Mouse (Mus musculus): Measurements from ENCODE around the gene Foxl2. TPM values are rescaled to one million over a fixed set of nuclear protein-coding genes. Genes with fewer than 3 reads are reported as not detected.

Foxl2 gene
- polyA plus RNA-seq, 1 experiment from 2014 or later, result not detected

GRCm38 (mm10) chr9:98954391-98955102 lies 541 bp upstream of the Foxl2 start:
- H3K4me2 ChIP-seq (replicated peaks), result peak overlapping the region; percentile 91
- H3K27ac ChIP-seq, result no peak overlapping the region
- no peaks in the 10 kb centered on the region for H3K36me3 ChIP-seq
- peaks cover 97% of the 10 kb centered on the region for H3K27me3 ChIP-seq
- H3K9me3 ChIP-seq, result no peaks in the 10 kb centered on the region
- WGBS, result 1% methylated on average over 33 of the region's 33 CpGs
- H3K9ac ChIP-seq, result peak overlapping the region; percentile 66
- H3K4me3 ChIP-seq, result peak overlapping the region; percentile 49
- ATAC-seq (ENCODE audit: low FRiP score, low read depth), result no peak
- H3K4me1 ChIP-seq, result peaks cover 40% of the 10 kb centered on the region

- Histone ChIP-seq H3K36me3 (no peaks in the 10 kb centered on the region), H3K4me2 (replicated peaks) (peak overlapping the region; percentile 91), H3K4me3 (peak overlapping the region; percentile 49), H3K27me3 (peaks cover 98% of the 10 kb centered on the region), H3K27ac (no peak overlapping the region), H3K9me3 (no peaks in the 10 kb centered on the region), H3K9ac (peak overlapping the region; percentile 66), H3K4me1 (peaks cover 40% of the 10 kb centered on the region)
- WGBS, result under 1% methylated on average over 56 of the region's 60 CpGs
- no peak for ATAC-seq (ENCODE audit: low FRiP score, low read depth)
Observed at GRCm38 (mm10) chr9:98955716-98956224, 682 bp downstream of the Foxl2 start.

- Histone ChIP-seq H3K9me3 (no peaks in the 10 kb centered on the region), H3K4me2 (replicated peaks) (peak overlapping the region; percentile 91), H3K36me3 (no peaks in the 10 kb centered on the region), H3K4me3 (peak overlapping the region; percentile 49), H3K4me1 (peaks cover 40% of the 10 kb centered on the region), H3K27me3 (peaks cover 98% of the 10 kb centered on the region), H3K27ac (no peak overlapping the region), H3K9ac (peak overlapping the region; percentile 66; the same call in 1 of the 2 replicates)
- peak; percentile 25 for ATAC-seq (ENCODE audit: low FRiP score, low read depth)
- WGBS, result under 1% methylated on average over 73 of the region's 80 CpGs
Observed at GRCm38 (mm10) chr9:98956591-98957381, 1.7 kb downstream of the Foxl2 start.

- Histone ChIP-seq H3K4me2 (replicated peaks) (no peak overlapping the region), H3K36me3 (no peaks in the 10 kb centered on the region), H3K9ac (no peak overlapping the region), H3K27me3 (peaks cover 98% of the 10 kb centered on the region), H3K4me3 (no peak overlapping the region), H3K4me1 (peaks cover 30% of the 10 kb centered on the region), H3K9me3 (no peaks in the 10 kb centered on the region), H3K27ac (no peak overlapping the region)
- under 1% methylated on average over 23 of the region's 23 CpGs for WGBS
- ATAC-seq (ENCODE audit: low FRiP score, low read depth), result no peak
Observed at GRCm38 (mm10) chr9:98957751-98958351, 2.8 kb downstream of the Foxl2 start.

GRCm38 (mm10) chr9:98958628-98959027 lies 3.5 kb downstream of the Foxl2 start:
- Histone ChIP-seq H3K9me3 (no peaks in the 10 kb centered on the region), H3K4me3 (no peak overlapping the region), H3K27me3 (peaks cover 98% of the 10 kb centered on the region), H3K36me3 (no peaks in the 10 kb centered on the region), H3K9ac (no peak overlapping the region), H3K27ac (no peak overlapping the region), H3K4me2 (replicated peaks) (no peak overlapping the region), H3K4me1 (peaks cover 30% of the 10 kb centered on the region)
- WGBS, result 4% methylated on average over 6 of the region's 6 CpGs
- no peak for ATAC-seq (ENCODE audit: low FRiP score, low read depth)

- Histone ChIP-seq H3K27ac (no peak overlapping the region), H3K9me3 (no peaks in the 10 kb centered on the region), H3K27me3 (peaks cover 98% of the 10 kb centered on the region), H3K4me1 (peaks cover 24% of the 10 kb centered on the region), H3K4me3 (no peak overlapping the region), H3K9ac (no peak overlapping the region), H3K36me3 (no peaks in the 10 kb centered on the region), H3K4me2 (replicated peaks) (no peak overlapping the region)
- no peak for ATAC-seq (ENCODE audit: low FRiP score, low read depth)
- WGBS, result 31% methylated on average over 3 of the region's 3 CpGs
Observed at GRCm38 (mm10) chr9:98959851-98960250, 4.8 kb downstream of the Foxl2 start.

GRCm38 (mm10) chr9:98960348-98960747 lies 5.3 kb downstream of the Foxl2 start:
- H3K36me3 ChIP-seq, result no peaks in the 10 kb centered on the region
- no peak overlapping the region for H3K27ac ChIP-seq
- no peak overlapping the region for H3K4me2 ChIP-seq (replicated peaks)
- no peaks in the 10 kb centered on the region for H3K9me3 ChIP-seq
- no peak overlapping the region for H3K4me3 ChIP-seq
- H3K9ac ChIP-seq, result no peak overlapping the region
- peaks cover 23% of the 10 kb centered on the region for H3K4me1 ChIP-seq
- ATAC-seq (ENCODE audit: low FRiP score, low read depth), result no peak
- H3K27me3 ChIP-seq, result peaks cover 98% of the 10 kb centered on the region
- WGBS, result 25% methylated on average over 5 of the region's 5 CpGs

- no peak for ATAC-seq (ENCODE audit: low FRiP score, low read depth)
- no peak overlapping the region for H3K4me2 ChIP-seq (replicated peaks)
- H3K4me3 ChIP-seq, result no peak overlapping the region
- H3K27ac ChIP-seq, result no peak overlapping the region
- no peak overlapping the region for H3K9ac ChIP-seq
- peaks cover 8% of the 10 kb centered on the region for H3K4me1 ChIP-seq
- H3K36me3 ChIP-seq, result no peaks in the 10 kb centered on the region
- H3K9me3 ChIP-seq, result no peaks in the 10 kb centered on the region
- H3K27me3 ChIP-seq, result peaks cover 97% of the 10 kb centered on the region
- WGBS, result 4% methylated on average over 22 of the region's 22 CpGs
Observed at GRCm38 (mm10) chr9:98961591-98962477, 6.7 kb downstream of the Foxl2 start.

- Histone ChIP-seq H3K36me3 (no peaks in the 10 kb centered on the region), H3K27me3 (peaks cover 97% of the 10 kb centered on the region), H3K4me2 (replicated peaks) (no peak overlapping the region), H3K9ac (no peak overlapping the region), H3K4me3 (no peak overlapping the region), H3K9me3 (no peaks in the 10 kb centered on the region), H3K27ac (no peak overlapping the region), H3K4me1 (peaks cover 3% of the 10 kb centered on the region; the same call in 1 of the 2 replicates)
- under 1% methylated on average over 20 of the region's 20 CpGs for WGBS
- ATAC-seq (ENCODE audit: low FRiP score, low read depth), result no peak
Observed at GRCm38 (mm10) chr9:98962478-98963142, 7.5 kb downstream of the Foxl2 start.

GRCm38 (mm10) chr9:98963661-98964060 lies 8.6 kb downstream of the Foxl2 start:
- WGBS, result 4% methylated on average over 18 of the region's 18 CpGs
- Histone ChIP-seq H3K27ac (no peak overlapping the region), H3K27me3 (peaks cover 98% of the 10 kb centered on the region), H3K36me3 (no peaks in the 10 kb centered on the region), H3K4me3 (no peak overlapping the region), H3K9ac (no peak overlapping the region), H3K9me3 (no peaks in the 10 kb centered on the region), H3K4me1 (peaks cover 3% of the 10 kb centered on the region; the same call in 1 of the 2 replicates), H3K4me2 (replicated peaks) (no peak overlapping the region)
- no peak for ATAC-seq (ENCODE audit: low FRiP score, low read depth)

- ATAC-seq (ENCODE audit: low FRiP score, low read depth), result 0 out of 2 replicates have a peak, but pooled peaks have one; percentile 24
- Histone ChIP-seq H3K9me3 (0 out of 2 replicates have a peak, but pooled peaks cover under 1% of the 10 kb centered on the region), H3K27me3 (peaks cover 98% of the 10 kb centered on the region), H3K9ac (no peak overlapping the region), H3K4me1 (peaks cover 3% of the 10 kb centered on the region; the same call in 1 of the 2 replicates), H3K27ac (no peak overlapping the region), H3K36me3 (no peaks in the 10 kb centered on the region), H3K4me2 (replicated peaks) (peak overlapping the region; percentile 41), H3K4me3 (peak overlapping the region; percentile 18)
- 2% methylated on average over 18 of the region's 18 CpGs for WGBS
Observed at GRCm38 (mm10) chr9:98965084-98965483, 10.0 kb downstream of the Foxl2 start.
